Mouse (Mus musculus): ENCODE results near the gene Lig3. TPM values are rescaled to one million over a fixed set of nuclear protein-coding genes. Genes with fewer than 3 reads are reported as not detected.

Gene Lig3
- total and polyA plus RNA-seq, 3 experiments: 45.2 to 101 (median 45.7) TPM

DNA sequence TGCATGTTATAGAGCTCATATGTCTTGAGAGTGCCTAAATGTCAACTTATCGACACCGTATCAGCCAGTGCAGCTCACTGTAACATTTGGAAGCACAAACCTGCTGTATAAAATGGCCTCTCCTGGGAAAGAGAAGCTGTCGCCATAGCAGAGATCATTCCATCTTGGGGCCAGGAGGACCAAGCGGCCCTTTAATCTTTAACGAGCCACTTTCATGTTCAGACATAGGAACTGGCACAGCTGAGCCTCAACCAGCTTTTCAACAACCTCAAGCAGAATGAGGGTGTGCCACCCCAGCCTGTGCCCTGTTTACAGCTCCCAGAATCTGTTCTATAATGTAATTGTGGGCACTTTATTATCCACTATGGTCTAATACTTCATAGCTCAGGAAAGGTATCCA lies 69.4 kb downstream of the Lig3 start:
- H3K27me3 ChIP-seq (replicated peaks): no peaks in the 10 kb centered on the region
- H3K4me1 ChIP-seq (ENCODE audit: control insufficient read depth in 1 of 2, insufficient read depth in 2 of 2): peaks cover 3 to 15% of the 10 kb centered on the region in 2 experiments
- H3K36me3 ChIP-seq (replicated peaks in 1 of 2; ENCODE audit: control insufficient read depth in 1 of 2, insufficient read depth in 1 of 2, low read length in 1 of 2): peaks cover 0 to 12% of the 10 kb centered on the region in 2 experiments
- peaks cover 26% of the 10 kb centered on the region for H3K79me2 ChIP-seq (replicated peaks; ENCODE audit: control insufficient read depth, extremely low read depth, insufficient read depth, poor library complexity, severe bottlenecking)
- H3K9ac ChIP-seq (ENCODE audit: insufficient read depth, low read depth): no peak overlapping the region
- TF ChIP-seq ETS1 (conservative IDR thresholded peaks at IDR 0.05; ENCODE audit: low read depth, low read length): no peak
- no peak for TF ChIP-seq NRF1 (IDR thresholded peaks at IDR 0.05; ENCODE audit: low read depth, low read length)
- TF ChIP-seq ZNF384 (IDR thresholded peaks at IDR 0.05; ENCODE audit: low read depth, low read length): no peak
- TF ChIP-seq CTCF (conservative IDR thresholded peaks at IDR 0.05 in 1 of 2, IDR thresholded peaks at IDR 0.05 in 1 of 2; ENCODE audit: low read depth in 2 of 2, low read length in 2 of 2): no peak
- TF ChIP-seq ZKSCAN1 (IDR thresholded peaks at IDR 0.05; ENCODE audit: borderline replicate concordance, low read depth, low read length): no peak
- no peak for TF ChIP-seq TCF12 (IDR thresholded peaks at IDR 0.05; ENCODE audit: low read depth, low read length)
- TF ChIP-seq MXI1 (IDR thresholded peaks at IDR 0.05; ENCODE audit: low read depth, low read length): no peak
- TF ChIP-seq USF1 (IDR thresholded peaks at IDR 0.05; ENCODE audit: low read depth, low read length): no peak
- TF ChIP-seq CHD2 (IDR thresholded peaks at IDR 0.05; ENCODE audit: low read length): no peak
- TF ChIP-seq JUN (IDR thresholded peaks at IDR 0.05; ENCODE audit: insufficient read depth, low read depth, low read length): no peak
- no peak for TF ChIP-seq ZC3H11A (IDR thresholded peaks at IDR 0.05; ENCODE audit: low read depth, low read length)
- TF ChIP-seq MYC (IDR thresholded peaks at IDR 0.05; ENCODE audit: low read depth, low read length): no peak
- no peak for TF ChIP-seq POLR2A (IDR thresholded peaks at IDR 0.05; ENCODE audit: low read depth, low read length)
- no peak for TF ChIP-seq IRF4 (IDR thresholded peaks at IDR 0.05; ENCODE audit: low read depth, low read length)
- TF ChIP-seq MAX (IDR thresholded peaks at IDR 0.05; ENCODE audit: low read length): no peak
- no peak for TF ChIP-seq MEF2A (IDR thresholded peaks at IDR 0.05; ENCODE audit: borderline replicate concordance, low read depth, low read length)
- TF ChIP-seq EP300 (IDR thresholded peaks at IDR 0.05; ENCODE audit: low read length): no peak
- no peak overlapping the region for H3K4me2 ChIP-seq (ENCODE audit: insufficient read depth, low read depth, poor library complexity, severe bottlenecking)
- no peak overlapping the region for H3K4me3 ChIP-seq (replicated peaks in 1 of 3; ENCODE audit: low read depth in 2 of 3, low read length in 2 of 3, poor library complexity in 1 of 3)
- H3K9me3 ChIP-seq (replicated peaks; ENCODE audit: low read length): peaks cover 3% of the 10 kb centered on the region
- no peak overlapping the region for H3K27ac ChIP-seq (ENCODE audit: insufficient read depth, low read depth)
- dilution Hi-C loops (cut with MboI; ENCODE audit: extremely low pct_ligation_motif_present, extremely low pct_unique_long_range_greater_than_20kb, low sequenced_read_pairs): no loop called here
- no peak for DNase-seq (ENCODE audit: extremely low read depth)
- in situ Hi-C loops (cut with MboI; ENCODE audit: low pct_ligation_motif_present, low pct_unique_long_range_greater_than_20kb, low sequenced_read_pairs): no loop called here

DNA sequence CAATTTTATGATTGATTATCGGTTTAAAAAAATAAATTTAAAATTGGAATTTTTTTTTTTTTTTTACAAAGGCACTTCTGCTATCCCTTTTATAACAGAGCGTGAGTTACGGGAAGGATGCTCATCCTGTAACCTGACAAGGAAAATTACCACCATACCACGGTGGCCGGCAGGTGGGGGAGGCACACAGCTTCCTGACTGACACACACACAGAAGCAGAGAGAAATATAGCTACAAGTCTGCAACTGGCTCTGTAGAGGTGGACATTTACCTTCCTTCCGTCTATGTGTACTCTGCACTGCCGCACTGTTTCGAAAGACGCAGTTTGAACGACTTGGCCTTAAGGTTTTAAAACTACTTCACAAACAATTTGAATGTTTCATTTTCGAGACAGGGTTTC lies 71.2 kb downstream of the Lig3 start:
- no peak for DNase-seq (ENCODE audit: extremely low read depth)
- peaks cover 21% of the 10 kb centered on the region for H3K79me2 ChIP-seq (replicated peaks; ENCODE audit: control insufficient read depth, extremely low read depth, insufficient read depth, poor library complexity, severe bottlenecking)
- dilution Hi-C loops (cut with MboI; ENCODE audit: extremely low pct_ligation_motif_present, extremely low pct_unique_long_range_greater_than_20kb, low sequenced_read_pairs): no loop called here
- in situ Hi-C loops (cut with MboI; ENCODE audit: low pct_ligation_motif_present, low pct_unique_long_range_greater_than_20kb, low sequenced_read_pairs): no loop called here
- no peak overlapping the region for H3K4me3 ChIP-seq (replicated peaks in 1 of 3; ENCODE audit: low read depth in 2 of 3, low read length in 2 of 3, poor library complexity in 1 of 3)
- H3K9ac ChIP-seq (ENCODE audit: insufficient read depth, low read depth): no peak overlapping the region
- H3K27ac ChIP-seq (ENCODE audit: insufficient read depth, low read depth): peak overlapping the region; percentile 75
- peaks cover 0 to 10% of the 10 kb centered on the region in 2 experiments for H3K36me3 ChIP-seq (replicated peaks in 1 of 2; ENCODE audit: control insufficient read depth in 1 of 2, insufficient read depth in 1 of 2, low read length in 1 of 2)
- peaks cover 3% of the 10 kb centered on the region for H3K9me3 ChIP-seq (replicated peaks; ENCODE audit: low read length)
- H3K27me3 ChIP-seq (replicated peaks): no peaks in the 10 kb centered on the region
- H3K4me1 ChIP-seq (ENCODE audit: control insufficient read depth in 1 of 2, insufficient read depth in 2 of 2): peaks cover under 1 to 2% of the 10 kb centered on the region in 2 experiments; a peak in 3 of 4 replicates
- peak overlapping the region; percentile 57; the same call in 1 of the 2 replicates for H3K4me2 ChIP-seq (ENCODE audit: insufficient read depth, low read depth, poor library complexity, severe bottlenecking)
- TF ChIP-seq TCF12 (IDR thresholded peaks at IDR 0.05; ENCODE audit: low read depth, low read length) (peak; percentile 49; the same call in 1 of the 2 replicates), PAX5 (IDR thresholded peaks at IDR 0.05; ENCODE audit: low read length) (no peak), MYC (IDR thresholded peaks at IDR 0.05; ENCODE audit: low read depth, low read length) (no peak), UBTF (IDR thresholded peaks at IDR 0.05; ENCODE audit: low read depth, low read length) (no peak), CHD2 (IDR thresholded peaks at IDR 0.05; ENCODE audit: low read length) (peak; percentile 39), ZNF384 (IDR thresholded peaks at IDR 0.05; ENCODE audit: low read depth, low read length) (no peak), USF1 (IDR thresholded peaks at IDR 0.05; ENCODE audit: low read depth, low read length) (no peak), MAX (IDR thresholded peaks at IDR 0.05; ENCODE audit: low read length) (no peak), NELFE (IDR thresholded peaks at IDR 0.05; ENCODE audit: low read depth, low read length) (no peak), MAFK (IDR thresholded peaks at IDR 0.05; ENCODE audit: insufficient replicate concordance, low read length) (no peak), TBP (conservative IDR thresholded peaks at IDR 0.05; ENCODE audit: low read depth, low read length) (no peak), MXI1 (IDR thresholded peaks at IDR 0.05; ENCODE audit: low read depth, low read length) (peak; percentile 60), ZC3H11A (IDR thresholded peaks at IDR 0.05; ENCODE audit: low read depth, low read length) (no peak), ETS1 (conservative IDR thresholded peaks at IDR 0.05; ENCODE audit: low read depth, low read length) (no peak), SIN3A (IDR thresholded peaks at IDR 0.05; ENCODE audit: low read length) (peak; percentile 57; the same call in 1 of the 2 replicates), GABPA (IDR thresholded peaks at IDR 0.05; ENCODE audit: insufficient replicate concordance, low read depth, low read length) (no peak), IRF4 (IDR thresholded peaks at IDR 0.05; ENCODE audit: low read depth, low read length) (no peak), BHLHE40 (IDR thresholded peaks at IDR 0.05; ENCODE audit: low read depth, low read length) (no peak), POLR2A (IDR thresholded peaks at IDR 0.05; ENCODE audit: low read depth, low read length) (no peak), ELF1 (IDR thresholded peaks at IDR 0.05; ENCODE audit: low read depth, low read length) (0 out of 2 replicates have a peak, but pooled peaks have one; percentile 23), RAD21 (IDR thresholded peaks at IDR 0.05; ENCODE audit: low read depth, low read length) (no peak; the same call in 1 of the 2 replicates), NRF1 (IDR thresholded peaks at IDR 0.05; ENCODE audit: low read depth, low read length) (no peak), ZKSCAN1 (IDR thresholded peaks at IDR 0.05; ENCODE audit: borderline replicate concordance, low read depth, low read length) (no peak), EP300 (IDR thresholded peaks at IDR 0.05; ENCODE audit: low read length) (peak; percentile 17; the same call in 1 of the 2 replicates), CTCF (conservative IDR thresholded peaks at IDR 0.05 in 1 of 2, IDR thresholded peaks at IDR 0.05 in 1 of 2; ENCODE audit: low read depth in 2 of 2, low read length in 2 of 2) (no peak), USF2 (conservative IDR thresholded peaks at IDR 0.05; ENCODE audit: low read depth, low read length) (no peak), E2F4 (IDR thresholded peaks at IDR 0.05; ENCODE audit: insufficient replicate concordance, low read depth, low read length) (no peak)

Measured in CH12.LX (cell line).